Comparison of ENCODE assay signal across 8 mouse cellular contexts in genomic region chr13:21279559-21279958, GRCm38 (mm10). TPM values are rescaled to one million over a fixed set of nuclear protein-coding genes. Genes with fewer than 3 reads are reported as not detected.
DNase-seq lines count a peak whose midpoint lies in the region; ATAC-seq lines count a peak whose summit lies in the region.

No protein-coding gene starts in this region.

- peak overlapping the region; percentile 38; the same call in 1 of the 2 replicates for H3K9ac ChIP-seq in heart, embryonic 15.5 days
- peak overlapping the region; percentile 61 for H3K9ac ChIP-seq in liver, embryonic 12.5 days
- H3K9ac ChIP-seq in stomach, embryonic 14.5 days (replicated peaks; ENCODE audit: low read depth, low read length): peak overlapping the region; percentile 25; the same call in 1 of the 2 replicates

- peak; percentile 34; the same call in 1 of the 2 replicates for ATAC-seq in heart, embryonic 15.5 days (replicated peaks; ENCODE audit: insufficient number of reproducible peaks, insufficient read depth, low FRiP score, low read depth)
- peak; percentile 69 for ATAC-seq in liver, embryonic 12.5 days
- ATAC-seq in stomach, embryonic 14.5 days (ENCODE audit: insufficient number of reproducible peaks, insufficient read depth, low FRiP score, low read depth): peak; percentile 31; the same call in 1 of the 2 replicates

- H3K27me3 ChIP-seq in forebrain, embryonic 10.5 days (ENCODE audit: poor library complexity, severe bottlenecking): peaks cover 18% of the 10 kb centered on the region
- no peaks in the 10 kb centered on the region for H3K27me3 ChIP-seq in heart, embryonic 15.5 days
- peaks cover 3% of the 10 kb centered on the region; the same call in 1 of the 2 replicates for H3K27me3 ChIP-seq in liver, embryonic 12.5 days (replicated peaks)
- no peaks in the 10 kb centered on the region for H3K27me3 ChIP-seq in stomach, embryonic 14.5 days (ENCODE audit: control insufficient read depth, insufficient read depth, low read length)

- 1% methylated on average over 13 of the region's 13 CpGs for WGBS in forebrain, embryonic 10.5 days
- WGBS in heart, embryonic 15.5 days: 1% methylated on average over 13 of the region's 13 CpGs
- WGBS in liver, embryonic 12.5 days (ENCODE audit: insufficient replicate concordance): under 1% methylated on average over 13 of the region's 13 CpGs
- WGBS in stomach, embryonic 14.5 days: under 1% methylated on average over 13 of the region's 13 CpGs

- no peak overlapping the region for H3K27ac ChIP-seq in forebrain, embryonic 10.5 days
- no peak overlapping the region for H3K27ac ChIP-seq in heart, embryonic 15.5 days
- no peak overlapping the region for H3K27ac ChIP-seq in liver, embryonic 12.5 days
- no peak overlapping the region for H3K27ac ChIP-seq in stomach, embryonic 14.5 days (ENCODE audit: low read length)

- peak overlapping the region; percentile 60 for H3K4me3 ChIP-seq in forebrain, embryonic 10.5 days
- peak overlapping the region; percentile 61 for H3K4me3 ChIP-seq in heart, embryonic 15.5 days
- H3K4me3 ChIP-seq in liver, embryonic 12.5 days: peak overlapping the region; percentile 63
- peak overlapping the region; percentile 46 for H3K4me3 ChIP-seq in stomach, embryonic 14.5 days (ENCODE audit: low read depth, low read length)

- no peaks in the 10 kb centered on the region for H3K36me3 ChIP-seq in forebrain, embryonic 10.5 days (replicated peaks)
- H3K36me3 ChIP-seq in heart, embryonic 15.5 days: no peaks in the 10 kb centered on the region
- no peaks in the 10 kb centered on the region for H3K36me3 ChIP-seq in liver, embryonic 12.5 days
- no peaks in the 10 kb centered on the region for H3K36me3 ChIP-seq in stomach, embryonic 14.5 days (ENCODE audit: control insufficient read depth, insufficient read depth, low read length)

- peak; percentile 73 to 81 for DNase-seq in CD8-positive naive resting alpha-beta T cell, adult 2 months (ENCODE audit: low read depth in 2 of 2, low spot score in 2 of 2)
- DNase-seq in c-Kit-negative CD71-positive TER-119-positive erythroid progenitor cells, embryonic 14.5 days (ENCODE audit: low read depth, low spot score): peak; percentile 45
- peak; percentile 85 for DNase-seq in forebrain, embryonic 10.5 days (ENCODE audit: extremely low spot score, low spot score)
- DNase-seq in kidney, postnatal 14 days: peak; percentile 84
- peak; percentile 74 to 79 for DNase-seq in natural killer cell, adult 2 months (ENCODE audit: low spot score in 2 of 2)

- H3K9me3 ChIP-seq in forebrain, embryonic 10.5 days: no peaks in the 10 kb centered on the region
- H3K9me3 ChIP-seq in heart, embryonic 15.5 days (replicated peaks): no peaks in the 10 kb centered on the region
- H3K9me3 ChIP-seq in liver, embryonic 12.5 days (replicated peaks): no peaks in the 10 kb centered on the region
- H3K9me3 ChIP-seq in stomach, embryonic 14.5 days (ENCODE audit: control insufficient read depth, low read depth, low read length): no peaks in the 10 kb centered on the region

- peaks cover 21% of the 10 kb centered on the region for H3K4me1 ChIP-seq in forebrain, embryonic 10.5 days
- H3K4me1 ChIP-seq in heart, embryonic 15.5 days (replicated peaks): peaks cover 8% of the 10 kb centered on the region
- peaks cover 30% of the 10 kb centered on the region for H3K4me1 ChIP-seq in liver, embryonic 12.5 days
- H3K4me1 ChIP-seq in stomach, embryonic 14.5 days (ENCODE audit: control insufficient read depth, insufficient read depth, low read length): no peaks in the 10 kb centered on the region

- H3K4me2 ChIP-seq in heart, embryonic 15.5 days: peak overlapping the region; percentile 70
- peak overlapping the region; percentile 74 for H3K4me2 ChIP-seq in liver, embryonic 12.5 days
- H3K4me2 ChIP-seq in stomach, embryonic 14.5 days (replicated peaks; ENCODE audit: low read depth, low read length): peak overlapping the region; percentile 72

RNA-seq across cellular contexts. Expression of gene Gpx5, which starts 13.0 kb away (rescaled TPM):
- polyA plus RNA-seq in forebrain, embryonic 10.5 days (2016; fragmentation: Nextera tagmentation; extraction: Ambion mirVana): not detected in 2 replicates
- polyA plus RNA-seq in heart, embryonic 15.5 days (2015; fragmentation: Nextera tagmentation; extraction: Ambion mirVana): not detected in 2 replicates
- not detected in 2 replicates for polyA plus RNA-seq in liver, embryonic 12.5 days (2016; fragmentation: Nextera tagmentation; extraction: Ambion mirVana)
- not detected in 2 replicates for polyA plus RNA-seq in stomach, embryonic 14.5 days (2014; fragmentation: Nextera tagmentation; extraction: Ambion mirVana)

RNA-seq across cellular contexts. Expression of gene Gpx6, which starts 32.4 kb away (rescaled TPM):
- 0.15 and 0.21 TPM in 2 replicates for polyA plus RNA-seq in forebrain, embryonic 10.5 days (2016; fragmentation: Nextera tagmentation; extraction: Ambion mirVana)
- polyA plus RNA-seq in heart, embryonic 15.5 days (2015; fragmentation: Nextera tagmentation; extraction: Ambion mirVana): not detected in 2 replicates
- polyA plus RNA-seq in liver, embryonic 12.5 days (2016; fragmentation: Nextera tagmentation; extraction: Ambion mirVana): not detected in 2 replicates
- polyA plus RNA-seq in stomach, embryonic 14.5 days (2014; fragmentation: Nextera tagmentation; extraction: Ambion mirVana): not detected in 2 replicates
